Mouse (Mus musculus) stomach, embryonic 14.5 days (tissue): ENCODE results near the gene Wnt6. TPM values are rescaled to one million over a fixed set of nuclear protein-coding genes. Genes with fewer than 3 reads are reported as not detected.

Experiments used
- ATAC-seq: fragments of 200-750 bp; cut with Nextera tagmentation; 2 replicates; pipeline ENCODE4 v1.8.0; 2017; ENCODE audit warnings: low read depth, moderate TSS enrichment; ENCODE audit not compliant: insufficient number of reproducible peaks, insufficient read depth, low FRiP score
- H3K27ac ChIP-seq: fragments of 300-500 bp; sonication (generic); 2 replicates; pipeline ENCODE4 v1.5.1; 2014; ENCODE audit warnings: mild to moderate bottlenecking, low read length, moderate library complexity, mixed read lengths
- H3K27me3 ChIP-seq: fragments of 300-500 bp; sonication (generic); 2 replicates; pipeline ENCODE4 v1.6.1; 2014; ENCODE audit warnings: low read length, control low read depth, mixed read lengths; ENCODE audit not compliant: control insufficient read depth, insufficient read depth
- H3K36me3 ChIP-seq: fragments of 300-500 bp; sonication (generic); 2 replicates; pipeline ENCODE4 v1.6.1; 2014; ENCODE audit warnings: mild to moderate bottlenecking, control low read depth, low read length, moderate library complexity, mixed read lengths; ENCODE audit not compliant: control insufficient read depth, insufficient read depth
- H3K4me1 ChIP-seq: fragments of 300-500 bp; sonication (generic); 2 replicates; pipeline ENCODE4 v1.6.1; 2014; ENCODE audit warnings: low read length, control low read depth, mixed read lengths; ENCODE audit not compliant: control insufficient read depth, insufficient read depth
- H3K4me2 ChIP-seq: fragments of 300-500 bp; sonication (generic); replicated peaks from 2 replicates; pipeline ENCODE4 v1.6.1; 2014; ENCODE audit warnings: low read depth, low read length, control low read depth
- H3K4me3 ChIP-seq: fragments of 300-500 bp; sonication (generic); 2 replicates; pipeline ENCODE4 v1.5.1; 2014; ENCODE audit warnings: low read depth, low read length, control low read depth
- H3K9ac ChIP-seq: fragments of 300-500 bp; sonication (generic); replicated peaks from 2 replicates; pipeline ENCODE4 v1.6.1; 2014; ENCODE audit warnings: low read depth, mild to moderate bottlenecking, control low read depth, low read length, moderate library complexity, mixed read lengths
- H3K9me3 ChIP-seq: fragments of 300-500 bp; sonication (generic); 2 replicates; pipeline ENCODE4 v1.6.1; 2016; ENCODE audit warnings: low read depth, low read length, control low read depth; ENCODE audit not compliant: control insufficient read depth
- WGBS: fragments of 180-500 bp; shearing (Covaris S2); extraction: QIAGEN DNeasy Blood & Tissue Kit; methylation state at CpG from one replicate; pipeline ENCODE4 v1.1.7; 2014; 5-methylcytosine and 5-hydroxymethylcytosine counted together
- polyA plus RNA-seq: library from polyadenylated mRNA; unstranded; fragments of >200 nt; fragmentation: Nextera tagmentation; extraction: Ambion mirVana; gene quantifications from 2 replicates; pipeline ENCODE4 v1.2.1, GENCODE M21; 2014

Gene Wnt6
- polyA plus RNA-seq, 1 experiment from 2014 or later = 0.97 TPM

DNA sequence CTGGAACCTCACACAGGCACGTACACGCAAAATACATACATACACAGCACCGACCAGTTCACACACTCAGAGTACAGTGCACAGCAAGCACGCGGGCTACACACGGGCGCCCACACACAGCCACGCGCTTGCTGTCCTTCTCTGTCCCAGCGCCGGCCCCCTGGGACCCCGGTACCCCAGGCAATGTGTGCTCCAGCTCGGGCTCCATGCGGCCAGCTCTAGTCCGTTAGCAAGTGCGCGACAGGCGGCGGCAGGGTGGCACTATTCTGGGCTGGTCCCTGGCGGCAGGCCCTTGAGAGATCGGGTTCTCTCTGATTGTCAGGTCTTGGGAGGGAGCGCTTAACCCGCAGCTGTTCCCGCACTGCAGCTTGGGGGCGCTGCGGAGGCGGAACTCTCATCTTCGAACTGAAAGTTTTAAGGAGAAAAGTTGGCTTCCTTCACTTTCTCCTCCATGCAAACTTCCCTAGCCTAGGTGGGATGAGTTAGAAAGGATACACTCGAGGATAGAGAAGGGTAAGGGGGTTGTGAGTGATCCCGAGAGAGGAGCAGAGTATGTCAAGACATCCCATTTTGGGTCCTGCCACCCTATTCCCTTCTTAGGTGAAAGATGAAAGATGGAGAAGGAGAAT lies 22.9 kb upstream of the Wnt6 start, which contains the start of gene Prkag3:
Gene Prkag3, minus strand, starts transcription at position 579 of the 629 bp plus-strand sequence.
- peak within 1 kb of the TSS; percentile 20; the same call in 1 of the 2 replicates for H3K4me3 ChIP-seq
- H3K9me3 ChIP-seq = no peaks in the 10 kb centered on the region
- no peaks in the 10 kb centered on the region for H3K36me3 ChIP-seq
- H3K27me3 ChIP-seq = no peaks in the 10 kb centered on the region
- H3K27ac ChIP-seq = no peak within 1 kb of the TSS
- no peak within 1 kb of the TSS; the same call in 1 of the 2 replicates for H3K9ac ChIP-seq
- peak; percentile 28; the same call in 1 of the 2 replicates for ATAC-seq
- H3K4me1 ChIP-seq = peaks cover 4% of the 10 kb centered on the region
- WGBS = 10% methylated on average over 30 of the region's 30 CpGs
- peak within 1 kb of the TSS; percentile 39 for H3K4me2 ChIP-seq

DNA sequence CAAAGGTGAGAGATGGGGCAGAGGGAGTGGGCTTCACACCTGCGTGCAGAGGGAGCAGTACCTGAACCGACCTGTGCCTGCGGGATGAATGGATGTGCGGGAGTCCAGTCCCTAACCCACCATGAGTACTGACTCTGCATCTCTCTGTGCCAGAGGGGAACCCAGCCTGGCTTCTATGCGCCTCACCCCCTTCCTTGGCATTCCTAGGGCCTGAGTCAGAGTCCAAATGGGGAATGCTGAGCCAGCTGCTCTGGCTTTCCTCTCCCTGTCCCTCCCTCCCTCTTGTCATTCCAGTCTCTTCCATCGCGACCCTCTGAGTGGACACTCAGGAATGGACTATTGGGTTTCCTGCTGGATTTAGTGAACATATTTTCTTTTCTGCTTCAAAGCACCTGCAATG lies 22.4 kb upstream of the Wnt6 start:
- Histone ChIP-seq H3K4me3 (no peak overlapping the region), H3K27ac (no peak overlapping the region), H3K9me3 (no peaks in the 10 kb centered on the region), H3K27me3 (no peaks in the 10 kb centered on the region), H3K4me2 (peak overlapping the region; percentile 39; the same call in 1 of the 2 replicates), H3K36me3 (no peaks in the 10 kb centered on the region), H3K9ac (no peak overlapping the region), H3K4me1 (peaks cover 4% of the 10 kb centered on the region)
- 52% methylated on average over 7 of the region's 7 CpGs for WGBS
- ATAC-seq = peak; percentile 54; the same call in 1 of the 2 replicates

DNA sequence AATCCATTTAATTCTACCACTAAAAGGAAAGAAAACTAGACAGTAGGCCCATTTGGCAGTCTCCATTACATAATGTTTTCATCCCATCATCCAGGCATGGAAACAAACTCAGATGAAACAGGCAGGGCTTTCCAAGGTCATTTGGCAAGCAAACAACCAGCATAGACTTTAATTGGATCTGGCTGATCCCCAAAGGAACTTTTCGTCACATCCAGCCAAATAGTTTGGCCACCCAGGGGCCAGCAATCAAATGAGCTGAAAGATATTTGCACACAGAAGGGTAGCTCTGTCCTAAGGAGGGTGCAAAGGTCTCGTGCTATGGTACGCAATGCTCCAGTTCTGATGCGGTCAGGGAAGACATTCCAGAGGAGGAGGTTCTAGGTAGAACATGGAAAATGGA lies 21.0 kb upstream of the Wnt6 start:
- no peak overlapping the region for H3K27ac ChIP-seq
- no peaks in the 10 kb centered on the region for H3K27me3 ChIP-seq
- no peak for ATAC-seq
- H3K9me3 ChIP-seq = no peaks in the 10 kb centered on the region
- H3K36me3 ChIP-seq = no peaks in the 10 kb centered on the region
- H3K9ac ChIP-seq = no peak overlapping the region
- H3K4me2 ChIP-seq = no peak overlapping the region
- H3K4me3 ChIP-seq = no peak overlapping the region
- H3K4me1 ChIP-seq = peaks cover 4% of the 10 kb centered on the region
- WGBS = 78% methylated on average over 4 of the region's 4 CpGs

DNA sequence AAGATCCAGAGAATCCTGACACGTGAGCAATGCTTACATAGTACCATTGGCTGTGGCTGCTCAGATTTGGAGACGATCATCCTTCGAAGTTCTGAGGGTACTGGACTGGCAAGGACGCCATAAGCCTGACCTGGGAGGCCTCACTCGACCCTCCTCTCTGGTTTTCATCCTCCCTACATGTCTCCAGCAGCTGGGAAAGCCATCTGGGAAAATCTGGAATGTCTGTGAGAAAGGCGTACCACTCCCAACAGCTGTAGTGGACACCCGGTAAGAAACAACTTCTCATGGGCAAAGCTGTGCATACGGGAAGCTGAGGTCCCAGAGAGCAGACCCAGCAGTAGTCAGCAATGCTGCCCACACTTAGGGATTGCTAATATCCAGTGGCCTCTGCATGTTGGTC lies 19.5 kb upstream of the Wnt6 start:
- Histone ChIP-seq H3K27ac (no peak overlapping the region), H3K36me3 (no peaks in the 10 kb centered on the region), H3K4me1 (peaks cover 4% of the 10 kb centered on the region), H3K9me3 (no peaks in the 10 kb centered on the region), H3K9ac (no peak overlapping the region), H3K27me3 (no peaks in the 10 kb centered on the region), H3K4me3 (no peak overlapping the region), H3K4me2 (no peak overlapping the region)
- 73% methylated on average over 8 of the region's 8 CpGs for WGBS
- ATAC-seq = no peak

DNA sequence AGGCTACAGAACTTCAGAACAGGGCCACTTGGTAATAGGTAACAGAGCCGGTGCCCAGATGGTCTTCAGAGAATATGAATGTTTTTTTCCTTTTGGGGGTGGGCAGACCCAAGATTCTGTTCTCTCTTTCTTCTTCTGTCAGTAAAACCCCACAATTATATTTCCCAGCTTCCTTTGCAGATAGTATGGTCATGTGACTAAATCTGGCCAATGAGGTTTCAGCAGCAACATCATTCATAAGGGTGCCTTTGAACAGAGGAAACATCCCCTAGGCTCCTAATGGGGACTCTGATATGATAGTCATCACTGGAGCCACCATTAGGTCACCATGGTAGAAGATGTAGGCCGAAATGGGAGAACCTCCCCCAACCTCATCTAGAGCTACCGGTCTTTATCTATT lies 18.9 kb upstream of the Wnt6 start:
- Histone ChIP-seq H3K27ac (no peak overlapping the region), H3K4me3 (no peak overlapping the region), H3K4me1 (peaks cover 4% of the 10 kb centered on the region), H3K36me3 (no peaks in the 10 kb centered on the region), H3K9me3 (no peaks in the 10 kb centered on the region), H3K4me2 (no peak overlapping the region), H3K9ac (no peak overlapping the region), H3K27me3 (no peaks in the 10 kb centered on the region)
- ATAC-seq = no peak
- 98% methylated on average over 3 of the region's 3 CpGs for WGBS

DNA sequence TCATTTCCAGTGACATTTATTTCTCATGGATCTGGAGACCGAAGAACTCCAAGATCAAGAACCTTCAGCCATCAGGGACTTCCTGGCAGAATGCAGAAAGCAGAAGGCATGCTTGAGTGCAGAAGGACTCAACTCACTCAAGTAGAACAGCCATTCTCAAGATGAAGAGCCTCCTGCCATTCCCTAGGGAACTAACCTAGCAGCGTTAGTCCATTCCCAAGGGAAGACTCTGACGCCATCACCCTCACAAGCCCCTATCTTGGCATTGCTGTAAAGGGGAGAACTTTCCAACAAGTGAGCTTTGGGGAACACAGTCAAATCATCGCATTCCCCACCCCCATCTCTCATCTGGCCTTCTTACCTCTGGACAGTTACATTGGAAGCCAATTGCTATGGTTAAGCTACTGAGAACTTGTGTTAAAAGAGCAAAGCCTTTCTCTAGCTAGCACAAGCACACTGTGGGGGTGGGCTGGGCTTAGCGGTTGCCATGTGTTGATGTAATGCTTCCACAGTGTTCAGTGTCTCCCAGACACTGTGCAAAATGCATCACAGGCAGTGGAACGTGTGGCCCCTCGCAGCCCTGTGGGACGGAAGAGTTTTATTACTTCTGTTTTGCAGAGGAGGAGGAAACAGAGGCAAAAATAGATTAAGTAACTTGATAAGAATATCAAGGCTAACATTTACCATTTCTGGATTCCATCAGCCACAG lies 18.3 kb upstream of the Wnt6 start:
- 81% methylated on average over 8 of the region's 8 CpGs for WGBS
- Histone ChIP-seq H3K9ac (no peak overlapping the region), H3K4me3 (no peak overlapping the region), H3K9me3 (no peaks in the 10 kb centered on the region), H3K4me2 (no peak overlapping the region), H3K4me1 (peaks cover 4% of the 10 kb centered on the region), H3K27ac (no peak overlapping the region), H3K27me3 (no peaks in the 10 kb centered on the region), H3K36me3 (no peaks in the 10 kb centered on the region)
- no peak for ATAC-seq

DNA sequence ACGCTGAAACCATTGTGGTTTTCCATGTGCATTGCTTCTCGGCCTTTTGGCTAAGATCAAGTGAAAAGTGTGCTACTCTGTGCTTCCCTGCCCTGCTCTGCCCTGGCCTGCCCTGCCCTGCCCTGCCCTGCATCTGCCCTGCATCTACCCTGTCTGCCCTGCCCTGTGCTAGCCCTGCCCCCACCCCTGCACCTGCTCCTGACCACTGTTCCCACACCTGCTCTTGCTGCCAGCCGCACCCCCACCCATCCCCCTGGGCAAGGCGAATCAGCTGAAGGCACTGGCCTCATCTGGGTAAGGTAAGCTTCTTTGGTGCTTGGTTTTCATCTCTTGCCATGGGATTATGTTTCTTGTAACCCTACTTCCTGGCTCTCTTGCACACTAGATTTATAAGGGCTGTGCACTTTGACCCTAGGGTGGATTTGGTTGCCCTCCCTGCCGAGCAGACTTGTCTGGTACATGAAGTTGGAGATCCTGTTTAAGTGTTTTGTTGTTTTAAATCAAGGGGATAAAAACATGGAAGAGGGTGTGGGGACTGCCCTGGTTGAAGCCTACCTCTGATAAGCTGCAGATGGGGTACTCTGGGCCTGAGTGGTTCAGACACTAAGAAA lies 17.4 kb upstream of the Wnt6 start:
- H3K27ac ChIP-seq = no peak overlapping the region
- no peaks in the 10 kb centered on the region for H3K36me3 ChIP-seq
- 57% methylated on average over 5 of the region's 5 CpGs for WGBS
- H3K4me3 ChIP-seq = no peak overlapping the region
- H3K27me3 ChIP-seq = no peaks in the 10 kb centered on the region
- ATAC-seq = peak; percentile 71
- no peak overlapping the region for H3K4me2 ChIP-seq
- H3K9ac ChIP-seq = no peak overlapping the region
- no peaks in the 10 kb centered on the region for H3K4me1 ChIP-seq
- no peaks in the 10 kb centered on the region for H3K9me3 ChIP-seq

DNA sequence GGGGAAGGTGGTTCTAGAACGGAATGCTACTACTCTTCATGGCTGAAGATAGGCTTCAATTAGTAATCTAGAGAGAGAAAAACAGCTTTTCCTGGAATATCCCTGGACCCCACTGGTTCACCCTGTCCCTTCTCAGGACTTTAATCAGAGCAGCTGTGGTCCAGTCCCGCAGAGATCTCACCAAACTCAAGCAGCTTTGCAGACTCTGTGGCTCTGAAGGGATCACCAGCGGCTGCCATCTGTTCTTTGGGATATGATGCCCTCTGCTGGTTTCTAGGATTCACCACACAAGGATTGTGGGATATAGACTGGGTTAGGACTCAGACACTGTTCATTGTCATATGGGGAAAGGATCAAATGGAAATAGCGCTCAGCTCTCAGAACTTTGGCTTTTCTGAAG lies 11.9 kb upstream of the Wnt6 start:
- no peaks in the 10 kb centered on the region for H3K36me3 ChIP-seq
- 25% methylated on average over 4 of the region's 4 CpGs for WGBS
- no peak for ATAC-seq
- no peak overlapping the region for H3K9ac ChIP-seq
- no peaks in the 10 kb centered on the region for H3K9me3 ChIP-seq
- H3K4me2 ChIP-seq = no peak overlapping the region
- no peak overlapping the region for H3K27ac ChIP-seq
- H3K27me3 ChIP-seq = no peaks in the 10 kb centered on the region; the same call in 1 of the 2 replicates
- H3K4me3 ChIP-seq = no peak overlapping the region
- no peaks in the 10 kb centered on the region for H3K4me1 ChIP-seq
